Mouse (Mus musculus): Measurements from ENCODE around the gene Trim44.

- TF ChIP-seq CTCF (IDR thresholded peaks at IDR 0.05; ENCODE audit: control insufficient read depth, insufficient read depth, low read length) (no peak), POLR2A (IDR thresholded peaks at IDR 0.05; ENCODE audit: borderline replicate concordance, control insufficient read depth, low read depth, low read length) (no peak)
These were observed 45.8 kb upstream of the Trim44 start for GRCm38 (mm10) chr2:102453447-102453846.
